Mouse (Mus musculus) forebrain, postnatal 0 days (tissue): ENCODE data around the gene Sorcs2. TPM values are rescaled to one million over a fixed set of nuclear protein-coding genes. Genes with fewer than 3 reads are reported as not detected.
A peak's percentile ranks its signal among the peaks of the same experiment; 100 is the strongest.

Source experiments
- ATAC-seq: fragments of 200-750 bp; cut with Nextera tagmentation; 2 replicates; pipeline ENCODE4 v1.8.0; 2017; ENCODE audit warnings: mild to moderate bottlenecking, moderate library complexity
- DNase-seq: peaks from one replicate; pipeline ENCODE4 v3.0.0-alpha.2; 2015
- H3K27ac ChIP-seq: fragments of 300-500 bp; sonication (generic); 2 replicates; pipeline ENCODE4 v1.5.1; 2014; ENCODE audit warnings: low read depth, mild to moderate bottlenecking, antibody characterized with exemption, low read length, moderate library complexity, mixed read lengths
- H3K27me3 ChIP-seq: fragments of 300-500 bp; sonication (generic); 2 replicates; pipeline ENCODE4 v1.6.1; 2014; ENCODE audit warnings: mild to moderate bottlenecking, low read length, mixed read lengths; ENCODE audit not compliant: insufficient read depth
- H3K36me3 ChIP-seq: fragments of 300-500 bp; sonication (generic); 2 replicates; pipeline ENCODE4 v1.6.1; 2014; ENCODE audit warnings: mild to moderate bottlenecking, moderate library complexity; ENCODE audit not compliant: insufficient read depth
- H3K4me1 ChIP-seq: fragments of 300-500 bp; sonication (generic); 2 replicates; pipeline ENCODE4 v1.6.1; 2014; ENCODE audit warnings: antibody characterized with exemption; ENCODE audit not compliant: insufficient read depth
- H3K4me2 ChIP-seq: fragments of 300-500 bp; sonication (generic); 2 replicates; pipeline ENCODE4 v1.6.1; 2014; ENCODE audit warnings: low read depth, mild to moderate bottlenecking, moderate library complexity
- H3K4me3 ChIP-seq: fragments of 300-500 bp; sonication (generic); 2 replicates; pipeline ENCODE4 v1.5.1; 2014; ENCODE audit warnings: low read depth, low read length, mixed read lengths
- H3K9ac ChIP-seq: fragments of 300-500 bp; sonication (generic); 2 replicates; pipeline ENCODE4 v1.6.1; 2014; ENCODE audit warnings: mild to moderate bottlenecking
- H3K9me3 ChIP-seq: fragments of 300-500 bp; sonication (generic); 2 replicates; pipeline ENCODE4 v1.6.1; 2016; ENCODE audit warnings: low read length
- CTCF ChIP-seq: sonication (generic); IDR thresholded peaks from 2 replicates; pipeline ENCODE4 v1.5.1; 2016; ENCODE audit warnings: antibody characterized with exemption, control low read depth, low read depth
- WGBS: fragments of 180-500 bp; shearing (Covaris S2); extraction: QIAGEN DNeasy Blood & Tissue Kit; methylation state at CpG from one replicate; pipeline ENCODE4 v1.1.7; 2014; 5-methylcytosine and 5-hydroxymethylcytosine counted together
- polyA plus RNA-seq: library from polyadenylated mRNA; unstranded; fragments of >200 nt; fragmentation: Nextera tagmentation; extraction: Ambion mirVana; gene quantifications from 2 replicates; pipeline ENCODE4 v1.2.1, GENCODE M21; 2015
- total RNA-seq: library from RNA; depleted of rRNA; stranded (reverse); fragments of >200 nt; gene quantifications from 2 replicates; pipeline ENCODE4 v1.2.3, GENCODE M21; 2014

Gene Sorcs2
- total and polyA plus RNA-seq, 2 experiments from 2014 or later: 10.0 to 29.8 TPM

- no peaks in the 10 kb centered on the region for H3K27me3 ChIP-seq
- H3K4me3 ChIP-seq: no peak overlapping the region
- 20% methylated on average over 6 of the region's 6 CpGs for WGBS
- ATAC-seq (no peak), DNase-seq (no peak)
- no peak overlapping the region for H3K9ac ChIP-seq
- no peaks in the 10 kb centered on the region for H3K4me1 ChIP-seq
- H3K27ac ChIP-seq: no peak overlapping the region
- no peak for TF ChIP-seq CTCF
- no peak overlapping the region for H3K4me2 ChIP-seq
- no peaks in the 10 kb centered on the region for H3K36me3 ChIP-seq
- H3K9me3 ChIP-seq: no peaks in the 10 kb centered on the region
These were observed 256.2 kb downstream of the Sorcs2 start for GRCm38 (mm10) chr5:36141676-36142255.

GRCm38 (mm10) chr5:36141112-36141511 lies 256.8 kb downstream of the Sorcs2 start:
- DNase-seq (no peak), ATAC-seq (peak; percentile 53)
- no peaks in the 10 kb centered on the region for H3K36me3 ChIP-seq
- H3K4me2 ChIP-seq: no peak overlapping the region
- H3K9ac ChIP-seq: no peak overlapping the region
- 88% methylated on average over 4 of the region's 4 CpGs for WGBS
- no peak overlapping the region for H3K27ac ChIP-seq
- H3K4me1 ChIP-seq: no peaks in the 10 kb centered on the region
- H3K27me3 ChIP-seq: no peaks in the 10 kb centered on the region
- H3K9me3 ChIP-seq: no peaks in the 10 kb centered on the region
- H3K4me3 ChIP-seq: no peak overlapping the region
- peak; percentile 40 for TF ChIP-seq CTCF

GRCm38 (mm10) chr5:36139766-36140165 lies 258.2 kb downstream of the Sorcs2 start:
- Histone ChIP-seq H3K27me3 (no peaks in the 10 kb centered on the region), H3K4me3 (no peak overlapping the region), H3K9me3 (no peaks in the 10 kb centered on the region), H3K9ac (no peak overlapping the region), H3K36me3 (no peaks in the 10 kb centered on the region), H3K4me1 (no peaks in the 10 kb centered on the region), H3K27ac (no peak overlapping the region), H3K4me2 (no peak overlapping the region)
- DNase-seq: no peak
- WGBS: 73% methylated on average over 6 of the region's 6 CpGs
- no peak for TF ChIP-seq CTCF
- no peak for ATAC-seq

- 71% methylated on average over 3 of the region's 3 CpGs for WGBS
- H3K4me2 ChIP-seq: no peak overlapping the region
- H3K9ac ChIP-seq: no peak overlapping the region
- H3K4me1 ChIP-seq: 0 out of 2 replicates have a peak, but pooled peaks cover under 1% of the 10 kb centered on the region
- no peak for TF ChIP-seq CTCF
- DNase-seq (no peak), ATAC-seq (no peak)
- H3K4me3 ChIP-seq: no peak overlapping the region
- H3K36me3 ChIP-seq: no peaks in the 10 kb centered on the region
- no peak overlapping the region for H3K27ac ChIP-seq
- H3K9me3 ChIP-seq: no peaks in the 10 kb centered on the region
- H3K27me3 ChIP-seq: no peaks in the 10 kb centered on the region
These were observed 261.9 kb downstream of the Sorcs2 start for GRCm38 (mm10) chr5:36135874-36136542.

- no peak for TF ChIP-seq CTCF
- Histone ChIP-seq H3K4me3 (no peak overlapping the region), H3K27ac (no peak overlapping the region), H3K4me1 (0 out of 2 replicates have a peak, but pooled peaks cover 4% of the 10 kb centered on the region), H3K4me2 (no peak overlapping the region), H3K27me3 (no peaks in the 10 kb centered on the region), H3K9ac (no peak overlapping the region), H3K9me3 (no peaks in the 10 kb centered on the region), H3K36me3 (no peaks in the 10 kb centered on the region)
- ATAC-seq (no peak), DNase-seq (no peak)
- 70% methylated on average over 6 of the region's 6 CpGs for WGBS
These were observed 263.6 kb downstream of the Sorcs2 start for GRCm38 (mm10) chr5:36134302-36134701.

GRCm38 (mm10) chr5:36133893-36134292 lies 264.0 kb downstream of the Sorcs2 start:
- H3K9me3 ChIP-seq: no peaks in the 10 kb centered on the region
- no peak for DNase-seq
- no peak overlapping the region for H3K27ac ChIP-seq
- H3K4me1 ChIP-seq: 0 out of 2 replicates have a peak, but pooled peaks cover 6% of the 10 kb centered on the region
- no peaks in the 10 kb centered on the region for H3K36me3 ChIP-seq
- H3K9ac ChIP-seq: no peak overlapping the region
- H3K4me3 ChIP-seq: no peak overlapping the region
- no peak for TF ChIP-seq CTCF
- no peak for ATAC-seq
- 74% methylated on average over 2 of the region's 2 CpGs for WGBS
- H3K27me3 ChIP-seq: no peaks in the 10 kb centered on the region
- no peak overlapping the region for H3K4me2 ChIP-seq

GRCm38 (mm10) chr5:36130393-36131011 lies 267.4 kb downstream of the Sorcs2 start:
- no peaks in the 10 kb centered on the region for H3K36me3 ChIP-seq
- peak; percentile 90 for ATAC-seq
- TF ChIP-seq CTCF: no peak
- no peak overlapping the region for H3K9ac ChIP-seq
- WGBS: 18% methylated on average over 8 of the region's 8 CpGs
- H3K27me3 ChIP-seq: no peaks in the 10 kb centered on the region
- H3K4me3 ChIP-seq: no peak overlapping the region
- H3K27ac ChIP-seq: no peak overlapping the region
- 0 out of 2 replicates have a peak, but pooled peaks cover 6% of the 10 kb centered on the region for H3K4me1 ChIP-seq
- DNase-seq: peak; percentile 73
- no peaks in the 10 kb centered on the region for H3K9me3 ChIP-seq
- H3K4me2 ChIP-seq: no peak overlapping the region
